Mouse (Mus musculus) embryo, embryonic 10 days (tissue): ENCODE measurements around the gene Gpr25.

ENCODE experiments used
- DNase-seq: peaks from one replicate; pipeline ENCODE4 v3.0.0-alpha.2; 2015; ENCODE audit warnings: low spot score

Gpr25 gene

GRCm38 (mm10) chr1:136232986-136233790, 27.5 kb downstream of the Gpr25 start:
- DNase-seq: peak; percentile 44

- peak; percentile 59 for DNase-seq
Observed at GRCm38 (mm10) chr1:136232285-136232926, 28.3 kb downstream of the Gpr25 start.

GRCm38 (mm10) chr1:136231596-136231995, 29.1 kb downstream of the Gpr25 start:
- no peak for DNase-seq

- peak; percentile 32 for DNase-seq
Observed at GRCm38 (mm10) chr1:136230201-136230600, 30.5 kb downstream of the Gpr25 start.

GRCm38 (mm10) chr1:136229040-136229373, 31.7 kb downstream of the Gpr25 start:
- DNase-seq: no peak

- DNase-seq: peak; percentile 27
Observed at GRCm38 (mm10) chr1:136228328-136229039, 32.2 kb downstream of the Gpr25 start.

GRCm38 (mm10) chr1:136227870-136228269, 32.8 kb downstream of the Gpr25 start:
- no peak for DNase-seq

- DNase-seq: no peak
Observed at GRCm38 (mm10) chr1:136226626-136227025, 34.0 kb downstream of the Gpr25 start.

GRCm38 (mm10) chr1:136225846-136226245, 34.8 kb downstream of the Gpr25 start:
- DNase-seq: no peak

GRCm38 (mm10) chr1:136223758-136224342, 36.8 kb downstream of the Gpr25 start:
- no peak for DNase-seq

DNA sequence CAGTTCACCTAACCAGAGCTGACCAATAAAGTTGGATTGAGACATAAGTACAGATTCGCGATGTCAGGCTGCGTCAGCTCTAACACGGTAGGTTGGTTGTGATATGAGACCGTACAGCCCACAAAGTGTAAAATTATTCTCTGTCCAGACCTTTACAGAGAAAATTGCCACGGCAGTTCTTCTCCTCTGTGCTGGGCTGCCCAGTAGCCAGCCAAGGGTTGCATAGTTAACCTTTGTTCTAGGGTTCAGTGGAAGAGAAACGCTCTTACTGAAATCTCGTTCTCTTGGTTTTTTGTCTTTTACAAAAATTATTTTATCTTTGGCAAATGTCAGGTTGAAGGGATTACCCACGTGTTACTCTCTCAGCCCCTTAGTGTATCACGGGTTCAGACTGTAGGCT, 38.3 kb downstream of the Gpr25 start:
- DNase-seq: no peak

GRCm38 (mm10) chr1:136220037-136220871, 40.4 kb downstream of the Gpr25 start:
- DNase-seq: no peak

DNA sequence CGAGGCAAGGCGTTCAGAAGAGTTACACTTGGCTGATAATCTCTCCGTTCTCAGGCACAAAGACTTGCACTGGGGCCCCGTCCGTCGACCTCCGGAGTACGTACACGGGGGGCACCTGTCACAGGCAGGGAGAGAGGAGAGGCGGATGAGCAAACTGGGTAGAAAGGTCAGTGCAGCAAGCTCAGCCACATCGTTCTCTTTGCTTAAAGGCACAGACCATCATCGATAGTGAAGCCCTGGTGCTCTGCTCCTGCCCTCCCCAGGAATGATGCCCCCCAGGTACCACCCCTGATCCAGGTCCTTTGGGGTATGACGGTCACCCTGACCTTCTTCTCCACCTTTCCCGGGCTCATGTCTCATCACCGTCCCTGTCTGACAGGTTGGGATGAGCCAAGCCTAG, 46.4 kb downstream of the Gpr25 start:
- DNase-seq: no peak

DNA sequence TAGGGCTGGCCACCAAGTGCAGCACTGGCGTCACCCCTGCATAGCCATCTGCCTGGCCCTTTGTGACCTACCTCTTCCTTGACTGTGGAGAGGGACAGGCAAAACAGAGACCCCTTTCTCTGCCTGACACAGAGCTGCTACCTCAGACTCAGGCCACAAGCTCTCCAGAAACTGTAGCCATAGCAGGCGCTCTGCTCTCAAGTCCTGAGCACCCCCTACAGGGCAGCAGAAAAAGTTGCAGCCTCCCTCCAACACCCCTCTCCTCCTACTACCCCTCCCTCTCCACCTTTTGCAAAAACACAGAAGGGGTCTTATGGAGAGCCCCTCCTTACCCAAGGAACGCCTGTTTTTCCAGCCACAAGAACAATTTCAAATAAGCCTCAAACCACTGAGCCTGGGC, 47.9 kb downstream of the Gpr25 start, which contains the start of gene Mroh3:
Mroh3 (minus strand) TSS at position 26 of the 400 bp plus-strand sequence.
- DNase-seq: peak; percentile 63
